Mouse (Mus musculus): ENCODE results near the gene Cep83. TPM values are rescaled to one million over a fixed set of nuclear protein-coding genes. Genes with fewer than 3 reads are reported as not detected.
"Not testable (repeated sequence)": the region's sequence is repeated elsewhere in the genome, so short reads cannot be mapped to it uniquely, and the experiment has no call there.

Gene Cep83
- polyA plus RNA-seq, 1 experiment from 2014 or later: 17.9 TPM

- no peak overlapping the region for H3K4me3 ChIP-seq (replicated peaks; ENCODE audit: low read length)
- no peaks in the 10 kb centered on the region for H3K9me3 ChIP-seq (ENCODE audit: control insufficient read depth, low read length)
- no peak overlapping the region for H3K4me2 ChIP-seq (ENCODE audit: low read length)
- H3K27ac ChIP-seq (ENCODE audit: low read length): no peak overlapping the region
- WGBS: 96% methylated on average over 4 of the region's 4 CpGs
- peaks cover 11% of the 10 kb centered on the region; the same call in 1 of the 2 replicates for H3K4me1 ChIP-seq (replicated peaks; ENCODE audit: control insufficient read depth, insufficient read depth, low read length)
- H3K36me3 ChIP-seq (ENCODE audit: control insufficient read depth, insufficient read depth): no peaks in the 10 kb centered on the region
- no peak overlapping the region for H3K9ac ChIP-seq (replicated peaks; ENCODE audit: low read depth, low read length)
- no peaks in the 10 kb centered on the region for H3K27me3 ChIP-seq (replicated peaks; ENCODE audit: control insufficient read depth, insufficient read depth, low read length)
- no peak for ATAC-seq
Measured at GRCm38 (mm10) chr10:94692163-94692562, 3.7 kb downstream of the Cep83 start.

- Histone ChIP-seq H3K36me3 (ENCODE audit: control insufficient read depth, insufficient read depth) (no peaks in the 10 kb centered on the region), H3K27me3 (replicated peaks; ENCODE audit: control insufficient read depth, insufficient read depth, low read length) (no peaks in the 10 kb centered on the region), H3K4me2 (ENCODE audit: low read length) (no peak overlapping the region), H3K4me3 (replicated peaks; ENCODE audit: low read length) (no peak overlapping the region), H3K4me1 (replicated peaks; ENCODE audit: control insufficient read depth, insufficient read depth, low read length) (peaks cover 5% of the 10 kb centered on the region; the same call in 1 of the 2 replicates), H3K9me3 (ENCODE audit: control insufficient read depth, low read length) (no peaks in the 10 kb centered on the region), H3K9ac (replicated peaks; ENCODE audit: low read depth, low read length) (no peak overlapping the region), H3K27ac (ENCODE audit: low read length) (no peak overlapping the region)
- 79% methylated on average over 4 of the region's 4 CpGs for WGBS
- no peak for ATAC-seq
Measured at GRCm38 (mm10) chr10:94705643-94706258, 17.3 kb downstream of the Cep83 start.

GRCm38 (mm10) chr10:94706695-94707094, 18.2 kb downstream of the Cep83 start:
- no peaks in the 10 kb centered on the region for H3K36me3 ChIP-seq (ENCODE audit: control insufficient read depth, insufficient read depth)
- H3K27ac ChIP-seq (ENCODE audit: low read length): no peak overlapping the region
- no peak for ATAC-seq
- H3K27me3 ChIP-seq (replicated peaks; ENCODE audit: control insufficient read depth, insufficient read depth, low read length): no peaks in the 10 kb centered on the region
- no peak overlapping the region for H3K4me2 ChIP-seq (ENCODE audit: low read length)
- no peak overlapping the region for H3K9ac ChIP-seq (replicated peaks; ENCODE audit: low read depth, low read length)
- H3K9me3 ChIP-seq (ENCODE audit: control insufficient read depth, low read length): no peaks in the 10 kb centered on the region
- WGBS: 93% methylated on average over 2 of the region's 2 CpGs
- no peak overlapping the region for H3K4me3 ChIP-seq (replicated peaks; ENCODE audit: low read length)
- H3K4me1 ChIP-seq (replicated peaks; ENCODE audit: control insufficient read depth, insufficient read depth, low read length): peaks cover 5% of the 10 kb centered on the region; the same call in 1 of the 2 replicates

GRCm38 (mm10) chr10:94709622-94710319, 21.3 kb downstream of the Cep83 start:
- Histone ChIP-seq H3K9me3 (ENCODE audit: control insufficient read depth, low read length) (no peaks in the 10 kb centered on the region), H3K9ac (replicated peaks; ENCODE audit: low read depth, low read length) (no peak overlapping the region), H3K4me1 (replicated peaks; ENCODE audit: control insufficient read depth, insufficient read depth, low read length) (peaks cover 5% of the 10 kb centered on the region; the same call in 1 of the 2 replicates), H3K27me3 (replicated peaks; ENCODE audit: control insufficient read depth, insufficient read depth, low read length) (no peaks in the 10 kb centered on the region), H3K4me3 (replicated peaks; ENCODE audit: low read length) (no peak overlapping the region), H3K4me2 (ENCODE audit: low read length) (no peak overlapping the region), H3K27ac (ENCODE audit: low read length) (peak overlapping the region; percentile 45; the same call in 1 of the 2 replicates), H3K36me3 (ENCODE audit: control insufficient read depth, insufficient read depth) (no peaks in the 10 kb centered on the region)
- WGBS: 38% methylated on average over 3 of the region's 3 CpGs
- peak; percentile 88 for ATAC-seq

- H3K36me3 ChIP-seq (ENCODE audit: control insufficient read depth, insufficient read depth): no peaks in the 10 kb centered on the region
- H3K4me2 ChIP-seq (ENCODE audit: low read length): no peak overlapping the region
- H3K9me3 ChIP-seq (ENCODE audit: control insufficient read depth, low read length): no peaks in the 10 kb centered on the region
- no peak for ATAC-seq
- 57% methylated on average over 2 of the region's 2 CpGs for WGBS
- H3K4me3 ChIP-seq (replicated peaks; ENCODE audit: low read length): no peak overlapping the region
- no peak overlapping the region for H3K9ac ChIP-seq (replicated peaks; ENCODE audit: low read depth, low read length)
- H3K27me3 ChIP-seq (replicated peaks; ENCODE audit: control insufficient read depth, insufficient read depth, low read length): no peaks in the 10 kb centered on the region
- H3K4me1 ChIP-seq (replicated peaks; ENCODE audit: control insufficient read depth, insufficient read depth, low read length): peaks cover 5% of the 10 kb centered on the region; the same call in 1 of the 2 replicates
- peak overlapping the region; percentile 45; the same call in 1 of the 2 replicates for H3K27ac ChIP-seq (ENCODE audit: low read length)
Measured at GRCm38 (mm10) chr10:94710320-94710695, 21.9 kb downstream of the Cep83 start.

GRCm38 (mm10) chr10:94720300-94720699, 31.8 kb downstream of the Cep83 start:
- no peak overlapping the region for H3K9ac ChIP-seq (replicated peaks; ENCODE audit: low read depth, low read length)
- no peak overlapping the region for H3K4me2 ChIP-seq (ENCODE audit: low read length)
- ATAC-seq: no peak
- no peaks in the 10 kb centered on the region for H3K4me1 ChIP-seq (replicated peaks; ENCODE audit: control insufficient read depth, insufficient read depth, low read length)
- no peaks in the 10 kb centered on the region for H3K27me3 ChIP-seq (replicated peaks; ENCODE audit: control insufficient read depth, insufficient read depth, low read length)
- H3K36me3 ChIP-seq (ENCODE audit: control insufficient read depth, insufficient read depth): no peaks in the 10 kb centered on the region
- 91% methylated on average over 6 of the region's 6 CpGs for WGBS
- no peaks in the 10 kb centered on the region for H3K9me3 ChIP-seq (ENCODE audit: control insufficient read depth, low read length)
- no peak overlapping the region for H3K27ac ChIP-seq (ENCODE audit: low read length)
- no peak overlapping the region for H3K4me3 ChIP-seq (replicated peaks; ENCODE audit: low read length)

GRCm38 (mm10) chr10:94728053-94728452, 39.6 kb downstream of the Cep83 start:
- 84% methylated on average over 2 of the region's 2 CpGs for WGBS
- not testable (repeated sequence) for H3K27me3 ChIP-seq (replicated peaks; ENCODE audit: control insufficient read depth, insufficient read depth, low read length); H3K9me3 ChIP-seq (ENCODE audit: control insufficient read depth, low read length); H3K27ac ChIP-seq (ENCODE audit: low read length); ATAC-seq; H3K4me3 ChIP-seq (replicated peaks; ENCODE audit: low read length); H3K9ac ChIP-seq (replicated peaks; ENCODE audit: low read depth, low read length); H3K4me1 ChIP-seq (replicated peaks; ENCODE audit: control insufficient read depth, insufficient read depth, low read length); H3K36me3 ChIP-seq (ENCODE audit: control insufficient read depth, insufficient read depth); H3K4me2 ChIP-seq (ENCODE audit: low read length)

GRCm38 (mm10) chr10:94730445-94730844, 42.0 kb downstream of the Cep83 start:
- WGBS: 95% methylated on average over 3 of the region's 3 CpGs

GRCm38 (mm10) chr10:94734829-94735228, 46.4 kb downstream of the Cep83 start:
- no peak for ATAC-seq
- H3K4me3 ChIP-seq (replicated peaks; ENCODE audit: low read length): no peak overlapping the region
- no peaks in the 10 kb centered on the region for H3K27me3 ChIP-seq (replicated peaks; ENCODE audit: control insufficient read depth, insufficient read depth, low read length)
- no peaks in the 10 kb centered on the region for H3K9me3 ChIP-seq (ENCODE audit: control insufficient read depth, low read length)
- no peaks in the 10 kb centered on the region for H3K36me3 ChIP-seq (ENCODE audit: control insufficient read depth, insufficient read depth)
- no peak overlapping the region for H3K9ac ChIP-seq (replicated peaks; ENCODE audit: low read depth, low read length)
- no peak overlapping the region for H3K27ac ChIP-seq (ENCODE audit: low read length)
- H3K4me1 ChIP-seq (replicated peaks; ENCODE audit: control insufficient read depth, insufficient read depth, low read length): peaks cover 4% of the 10 kb centered on the region; the same call in 1 of the 2 replicates
- no peak overlapping the region for H3K4me2 ChIP-seq (ENCODE audit: low read length)
- 93% methylated on average over 3 of the region's 3 CpGs for WGBS

More at GRCm38 (mm10) chr10:94730445-94730844, 42.0 kb downstream of the Cep83 start:
- H3K36me3 ChIP-seq (ENCODE audit: control insufficient read depth, insufficient read depth): peaks cover 2% of the 10 kb centered on the region; the same call in 1 of the 2 replicates
- no peak overlapping the region for H3K9ac ChIP-seq (replicated peaks; ENCODE audit: low read depth, low read length)
- H3K4me2 ChIP-seq (ENCODE audit: low read length): no peak overlapping the region
- no peaks in the 10 kb centered on the region for H3K9me3 ChIP-seq (ENCODE audit: control insufficient read depth, low read length)
- H3K4me3 ChIP-seq (replicated peaks; ENCODE audit: low read length): no peak overlapping the region
- H3K27me3 ChIP-seq (replicated peaks; ENCODE audit: control insufficient read depth, insufficient read depth, low read length): no peaks in the 10 kb centered on the region
- H3K4me1 ChIP-seq (replicated peaks; ENCODE audit: control insufficient read depth, insufficient read depth, low read length): no peaks in the 10 kb centered on the region
- ATAC-seq: no peak
- H3K27ac ChIP-seq (ENCODE audit: low read length): no peak overlapping the region
